Mouse (Mus musculus): ENCODE measurements at regions not wholly inside any gene's neighbourhood (a gene's known extent, or its start where the extent isn't known, plus 50 kb on each side); places are given as distances from the start of the nearest gene placed in this dataset.
"Not testable (repeated sequence)": the region's sequence is repeated elsewhere in the genome, so short reads cannot be mapped to it uniquely, and the experiment has no call there.

DNA sequence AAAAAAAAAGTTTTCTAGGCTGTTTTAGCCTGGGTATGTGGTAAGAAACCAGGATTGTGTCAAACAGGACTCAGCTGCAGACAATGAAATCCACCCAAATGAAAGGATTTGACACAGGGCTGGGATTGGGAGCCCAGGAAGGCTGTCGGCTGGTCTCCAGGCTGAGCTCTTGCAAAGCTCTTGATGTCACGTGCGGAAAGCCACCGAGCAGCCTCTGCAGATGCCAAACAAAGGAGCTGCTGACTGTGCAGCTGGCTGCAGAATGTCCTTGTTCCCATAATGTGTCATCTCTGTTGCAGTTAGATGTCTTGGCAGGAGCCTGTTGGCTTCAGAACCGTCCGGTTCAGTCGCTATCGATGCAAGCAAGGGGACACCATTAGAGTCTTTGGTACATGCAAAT lies 56.1 kb downstream of the Bbs10 start:
- 67% methylated on average over 8 of the region's 8 CpGs for WGBS
- no peak for ATAC-seq (ENCODE audit: insufficient read depth, low FRiP score, low read depth)
- Histone ChIP-seq H3K4me3 (replicated peaks) (no peak overlapping the region), H3K9me3 (no peaks in the 10 kb centered on the region), H3K9ac (no peak overlapping the region), H3K27me3 (replicated peaks) (no peaks in the 10 kb centered on the region), H3K36me3 (no peaks in the 10 kb centered on the region), H3K4me2 (no peak overlapping the region), H3K4me1 (no peaks in the 10 kb centered on the region), H3K27ac (no peak overlapping the region)

DNA sequence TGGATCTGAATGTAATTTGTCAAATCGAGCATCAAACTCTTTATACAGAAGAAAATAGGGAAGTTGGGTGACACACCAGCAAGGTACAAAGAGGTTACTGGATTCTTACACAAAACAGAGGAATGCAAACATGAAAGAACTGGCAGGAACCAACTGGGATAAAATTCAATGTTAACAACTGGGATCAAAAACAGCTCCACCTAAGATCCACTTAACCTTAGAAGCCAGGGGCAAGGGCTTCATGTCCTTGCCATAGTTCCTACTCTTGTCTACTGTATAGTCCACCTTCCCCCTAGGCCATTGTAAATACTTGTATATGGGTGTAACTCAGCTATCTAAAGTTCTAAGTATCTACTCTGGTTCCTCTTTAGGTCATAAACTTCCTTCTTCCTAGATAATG lies 59.9 kb downstream of the Bbs10 start:
- not testable (repeated sequence) for H3K4me1 ChIP-seq; H3K4me3 ChIP-seq (replicated peaks); ATAC-seq (ENCODE audit: insufficient read depth, low FRiP score, low read depth); H3K9ac ChIP-seq; H3K27ac ChIP-seq; H3K27me3 ChIP-seq (replicated peaks); H3K36me3 ChIP-seq; H3K4me2 ChIP-seq; H3K9me3 ChIP-seq
- WGBS, result 78% methylated on average over 1 of the region's 1 CpGs

DNA sequence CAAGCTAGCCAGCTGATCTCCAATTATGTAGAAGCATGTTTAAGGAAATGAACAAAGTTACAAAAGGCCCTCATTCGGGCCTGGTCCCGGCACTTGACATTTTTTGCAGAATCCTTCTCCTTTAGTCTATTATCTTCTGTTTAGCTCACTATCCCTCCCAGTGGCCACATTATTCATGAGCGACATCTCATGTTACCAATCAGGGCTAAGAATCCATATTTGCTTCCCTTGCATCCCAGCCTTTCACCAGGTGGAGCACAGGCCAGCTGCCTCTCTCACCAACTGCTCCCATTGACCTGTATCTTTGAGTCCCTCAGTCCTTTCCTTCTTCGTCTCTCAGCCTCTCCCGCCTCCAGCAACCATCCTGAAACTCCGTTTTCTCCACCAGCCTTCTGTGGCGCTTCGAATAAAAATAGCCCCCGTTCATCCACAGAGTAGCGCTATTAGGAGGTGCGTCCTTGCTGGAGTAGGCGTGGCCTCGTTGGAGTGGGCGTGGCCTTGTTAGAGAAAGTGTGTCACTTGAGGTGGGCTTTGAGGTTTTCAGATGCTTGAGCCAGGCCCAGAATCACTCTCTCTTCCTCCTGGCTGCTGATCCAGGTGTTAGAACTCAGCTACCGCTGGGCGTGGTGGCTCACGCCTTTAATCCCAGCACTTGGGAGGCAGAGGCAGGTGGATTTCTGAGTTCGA lies 63.4 kb downstream of the Bbs10 start:
- no peak overlapping the region for H3K4me3 ChIP-seq (replicated peaks)
- 84% methylated on average over 18 of the region's 18 CpGs for WGBS
- no peak for ATAC-seq (ENCODE audit: insufficient read depth, low FRiP score, low read depth)

DNA sequence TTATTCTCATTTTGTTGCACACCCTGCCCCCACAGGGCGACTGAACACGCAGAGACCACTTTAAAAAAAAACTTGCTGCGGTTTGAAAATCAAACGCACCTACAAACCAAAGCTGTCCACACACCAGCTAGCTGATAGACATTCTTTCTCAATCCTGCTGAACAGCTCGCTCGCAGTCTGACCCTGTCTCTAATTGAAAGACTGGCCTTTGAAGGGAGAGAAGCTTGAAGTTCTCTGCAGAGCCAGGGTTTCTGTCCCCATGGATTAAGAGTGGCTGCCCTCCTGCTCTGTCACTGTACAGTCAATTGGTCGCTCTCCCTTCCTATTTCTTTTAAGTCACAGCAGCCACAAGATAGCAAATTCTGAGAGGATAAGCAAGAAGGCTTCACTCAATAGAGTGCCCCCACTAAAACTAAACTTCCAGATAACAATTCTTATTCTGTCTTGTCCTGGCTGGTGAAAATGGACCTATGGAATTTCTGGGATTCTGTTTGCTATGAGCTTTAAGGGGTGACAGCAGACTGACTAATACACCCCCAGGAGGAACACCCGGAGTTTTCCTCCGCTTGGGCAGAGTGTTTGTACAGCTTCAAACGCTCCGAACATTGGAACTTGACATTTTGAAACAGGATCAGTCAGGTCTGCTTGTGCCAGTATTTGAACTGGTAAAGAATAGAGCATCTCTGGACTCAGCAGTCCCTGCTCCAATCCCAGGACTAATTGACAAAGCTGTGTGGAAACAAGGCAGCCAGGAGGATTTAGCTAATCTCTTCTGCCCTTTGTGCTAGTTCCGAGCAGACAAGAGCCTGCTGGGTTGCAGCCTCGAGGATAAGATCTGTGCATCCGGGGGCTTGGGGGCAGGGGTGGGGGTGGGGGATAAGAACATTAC lies 65.5 kb downstream of the Bbs10 start:
- ATAC-seq (ENCODE audit: insufficient read depth, low FRiP score, low read depth), result no peak
- no peak overlapping the region for H3K27ac ChIP-seq
- 30% methylated on average over 14 of the region's 14 CpGs for WGBS

More for the DNA sequence above, 63.4 kb downstream of the Bbs10 start:
- Histone ChIP-seq H3K36me3 (no peaks in the 10 kb centered on the region), H3K27ac (no peak overlapping the region), H3K27me3 (replicated peaks) (no peaks in the 10 kb centered on the region), H3K4me1 (no peaks in the 10 kb centered on the region), H3K4me2 (no peak overlapping the region), H3K9ac (no peak overlapping the region), H3K9me3 (no peaks in the 10 kb centered on the region)

GRCm38 (mm10) chr10:111365011-111365410 lies 66.5 kb downstream of the Bbs10 start:
- Histone ChIP-seq H3K4me2 (no peak overlapping the region), H3K27me3 (replicated peaks) (no peaks in the 10 kb centered on the region), H3K36me3 (no peaks in the 10 kb centered on the region), H3K9ac (no peak overlapping the region), H3K9me3 (no peaks in the 10 kb centered on the region), H3K4me1 (no peaks in the 10 kb centered on the region), H3K4me3 (replicated peaks) (no peak overlapping the region), H3K27ac (no peak overlapping the region)
- ATAC-seq (ENCODE audit: insufficient read depth, low FRiP score, low read depth), result no peak
- 47% methylated on average over 5 of the region's 5 CpGs for WGBS

More for the DNA sequence above, 65.5 kb downstream of the Bbs10 start:
- Histone ChIP-seq H3K36me3 (no peaks in the 10 kb centered on the region), H3K27me3 (replicated peaks) (no peaks in the 10 kb centered on the region), H3K4me3 (replicated peaks) (no peak overlapping the region), H3K4me1 (no peaks in the 10 kb centered on the region), H3K9ac (no peak overlapping the region), H3K9me3 (no peaks in the 10 kb centered on the region), H3K4me2 (no peak overlapping the region)

- not testable (repeated sequence) for H3K9ac ChIP-seq; H3K9me3 ChIP-seq; ATAC-seq (ENCODE audit: insufficient read depth, low FRiP score, low read depth); H3K27ac ChIP-seq; H3K27me3 ChIP-seq (replicated peaks); H3K36me3 ChIP-seq; H3K4me2 ChIP-seq; H3K4me3 ChIP-seq (replicated peaks); H3K4me1 ChIP-seq
- WGBS, result 76% methylated on average over 3 of the region's 3 CpGs
Observed at GRCm38 (mm10) chr10:111369046-111369445, 70.6 kb downstream of the Bbs10 start.

DNA sequence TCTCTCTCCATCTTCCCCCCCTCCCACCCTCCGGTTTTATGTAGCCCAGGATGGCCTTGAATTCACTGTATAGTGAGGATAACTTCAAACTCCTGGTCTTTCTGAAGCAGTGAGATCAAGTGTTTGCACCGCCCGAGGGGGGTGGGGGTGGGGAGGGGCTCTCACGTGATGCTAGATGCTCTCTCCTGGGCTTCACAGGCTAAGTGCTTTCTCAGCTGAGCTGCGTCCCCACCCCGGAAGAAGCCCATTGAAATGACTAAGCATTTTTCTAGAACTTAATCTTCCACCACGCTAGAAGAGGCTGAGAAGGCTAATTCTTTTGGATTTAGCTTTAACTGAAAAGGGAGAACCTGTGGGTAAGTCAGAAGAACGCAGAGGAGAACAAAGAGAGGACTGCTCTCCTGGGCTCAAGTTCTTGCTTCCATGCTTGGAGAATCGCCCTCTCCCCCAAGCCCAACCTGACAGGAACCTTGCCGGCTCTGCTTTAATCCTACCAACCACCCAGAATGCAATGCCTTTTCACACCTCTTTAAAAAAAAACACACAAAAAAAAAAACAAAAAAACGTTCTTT lies 79.7 kb downstream of the Bbs10 start:
- Histone ChIP-seq H3K36me3 (no peaks in the 10 kb centered on the region), H3K9ac (no peak overlapping the region), H3K9me3 (no peaks in the 10 kb centered on the region), H3K27me3 (replicated peaks) (no peaks in the 10 kb centered on the region), H3K4me3 (replicated peaks) (no peak overlapping the region), H3K27ac (no peak overlapping the region), H3K4me2 (no peak overlapping the region), H3K4me1 (no peaks in the 10 kb centered on the region)
- ATAC-seq (ENCODE audit: insufficient read depth, low FRiP score, low read depth), result no peak
- 35% methylated on average over 11 of the region's 11 CpGs for WGBS

DNA sequence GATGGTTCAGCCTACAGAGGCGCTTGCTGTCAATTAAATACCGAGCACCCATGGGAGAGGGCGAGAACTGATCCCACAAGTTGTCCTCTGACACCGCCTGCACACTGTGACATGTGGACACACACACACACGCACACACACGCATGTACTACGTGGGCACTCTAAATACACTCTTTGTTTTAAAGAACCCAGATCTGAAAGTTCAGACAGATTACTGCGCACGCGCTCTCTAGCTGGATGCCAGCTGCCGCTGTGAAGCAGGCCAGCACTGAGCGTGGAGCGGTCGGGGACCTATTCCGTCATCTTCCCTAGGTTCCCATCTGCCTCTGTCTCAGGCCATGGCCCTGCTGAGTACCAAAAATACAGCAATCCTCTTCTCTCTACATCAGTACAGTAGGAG lies 83.2 kb downstream of the Bbs10 start:
- no peaks in the 10 kb centered on the region for H3K9me3 ChIP-seq
- no peak overlapping the region for H3K9ac ChIP-seq
- H3K27me3 ChIP-seq (replicated peaks), result no peaks in the 10 kb centered on the region
- WGBS, result 64% methylated on average over 15 of the region's 15 CpGs
- no peaks in the 10 kb centered on the region for H3K36me3 ChIP-seq
- no peak overlapping the region for H3K27ac ChIP-seq
- H3K4me3 ChIP-seq (replicated peaks), result no peak overlapping the region
- 0 out of 2 replicates have a peak, but pooled peaks have one; percentile 32 for ATAC-seq (ENCODE audit: insufficient read depth, low FRiP score, low read depth)
- no peak overlapping the region for H3K4me2 ChIP-seq
- no peaks in the 10 kb centered on the region for H3K4me1 ChIP-seq

- WGBS, result 45% methylated on average over 4 of the region's 4 CpGs
- no peak for ATAC-seq (ENCODE audit: insufficient read depth, low FRiP score, low read depth)
Observed at GRCm38 (mm10) chr10:111382206-111382930, 83.9 kb downstream of the Bbs10 start.

GRCm38 (mm10) chr10:111385561-111385960 lies 87.1 kb downstream of the Bbs10 start:
- ATAC-seq (ENCODE audit: insufficient read depth, low FRiP score, low read depth), result no peak
- 82% methylated on average over 9 of the region's 9 CpGs for WGBS
- H3K4me2 ChIP-seq, result no peak overlapping the region

More at GRCm38 (mm10) chr10:111382206-111382930, 83.9 kb downstream of the Bbs10 start:
- no peaks in the 10 kb centered on the region for H3K27me3 ChIP-seq (replicated peaks)
- H3K4me2 ChIP-seq, result no peak overlapping the region
- no peaks in the 10 kb centered on the region for H3K36me3 ChIP-seq
- H3K9me3 ChIP-seq, result no peaks in the 10 kb centered on the region
- no peak overlapping the region for H3K9ac ChIP-seq
- no peak overlapping the region for H3K27ac ChIP-seq
- H3K4me1 ChIP-seq, result no peaks in the 10 kb centered on the region
- no peak overlapping the region for H3K4me3 ChIP-seq (replicated peaks)

GRCm38 (mm10) chr10:111387869-111388538 lies 85.0 kb upstream of the Nap1l1 start:
- no peak overlapping the region for H3K9ac ChIP-seq
- H3K4me2 ChIP-seq, result no peak overlapping the region
- ATAC-seq (ENCODE audit: insufficient read depth, low FRiP score, low read depth), result no peak
- WGBS, result 53% methylated on average over 18 of the region's 18 CpGs
- no peaks in the 10 kb centered on the region for H3K27me3 ChIP-seq (replicated peaks)
- H3K4me3 ChIP-seq (replicated peaks), result no peak overlapping the region
- no peak overlapping the region for H3K27ac ChIP-seq
- H3K4me1 ChIP-seq, result no peaks in the 10 kb centered on the region
- no peaks in the 10 kb centered on the region for H3K36me3 ChIP-seq
- H3K9me3 ChIP-seq, result no peaks in the 10 kb centered on the region

More at GRCm38 (mm10) chr10:111385561-111385960, 87.1 kb downstream of the Bbs10 start:
- no peak overlapping the region for H3K9ac ChIP-seq
- no peaks in the 10 kb centered on the region for H3K9me3 ChIP-seq
- H3K27ac ChIP-seq, result no peak overlapping the region
- H3K4me3 ChIP-seq (replicated peaks), result no peak overlapping the region
- no peaks in the 10 kb centered on the region for H3K4me1 ChIP-seq
- H3K36me3 ChIP-seq, result no peaks in the 10 kb centered on the region
- H3K27me3 ChIP-seq (replicated peaks), result no peaks in the 10 kb centered on the region

Measured in stomach, embryonic 15.5 days (tissue).